Mouse (Mus musculus) embryonic facial prominence, embryonic 15.5 days (tissue): ENCODE results near the gene Dlat. TPM values are rescaled to one million over a fixed set of nuclear protein-coding genes. Genes with fewer than 3 reads are reported as not detected.

Experiments used
- ATAC-seq: fragments of 200-750 bp; cut with Nextera tagmentation; 2 replicates; pipeline ENCODE4 v1.8.0; 2017; ENCODE audit warnings: low read depth, moderate TSS enrichment; ENCODE audit not compliant: insufficient number of reproducible peaks, low FRiP score, low TSS enrichment
- H3K27ac ChIP-seq: fragments of 300-500 bp; sonication (generic); replicated peaks from 2 replicates; pipeline ENCODE4 v1.5.1; 2015; ENCODE audit warnings: mild to moderate bottlenecking, inconsistent platforms
- H3K27me3 ChIP-seq: fragments of 300-500 bp; sonication (generic); 2 replicates; pipeline ENCODE4 v1.6.1; 2015; ENCODE audit warnings: inconsistent platforms
- H3K36me3 ChIP-seq: fragments of 300-500 bp; sonication (generic); 2 replicates; pipeline ENCODE4 v1.6.1; 2015; ENCODE audit warnings: mild to moderate bottlenecking, inconsistent platforms
- H3K4me1 ChIP-seq: fragments of 300-500 bp; sonication (generic); 2 replicates; pipeline ENCODE4 v1.6.1; 2015; ENCODE audit warnings: inconsistent platforms
- H3K4me2 ChIP-seq: fragments of 300-500 bp; sonication (generic); replicated peaks from 2 replicates; pipeline ENCODE4 v1.6.1; 2015; ENCODE audit warnings: mild to moderate bottlenecking, inconsistent platforms
- H3K4me3 ChIP-seq: fragments of 300-500 bp; sonication (generic); replicated peaks from 2 replicates; pipeline ENCODE4 v1.5.1; 2015; ENCODE audit warnings: mild to moderate bottlenecking, inconsistent platforms
- H3K9ac ChIP-seq: fragments of 300-500 bp; sonication (generic); 2 replicates; pipeline ENCODE4 v1.6.1; 2015; ENCODE audit warnings: inconsistent platforms
- H3K9me3 ChIP-seq: fragments of 300-500 bp; sonication (generic); replicated peaks from 2 replicates; pipeline ENCODE4 v1.6.1; 2016; ENCODE audit warnings: inconsistent platforms
- WGBS: fragments of 180-500 bp; shearing (Covaris S2); methylation state at CpG from one replicate; pipeline ENCODE4 v1.1.7; 2015; 5-methylcytosine and 5-hydroxymethylcytosine counted together
- polyA plus RNA-seq: library from polyadenylated mRNA; unstranded; fragments of >200 nt; fragmentation: Nextera tagmentation; extraction: Ambion mirVana; gene quantifications from 2 replicates; pipeline ENCODE4 v1.2.1, GENCODE M21; 2015

Dlat gene
- polyA plus RNA-seq, 1 experiment from 2014 or later, result 50.1 TPM

GRCm38 (mm10) chr9:50612115-50612514 lies 47.5 kb downstream of the Dlat start:
- Histone ChIP-seq H3K4me2 (no peak overlapping the region), H3K36me3 (peaks cover 65% of the 10 kb centered on the region), H3K9me3 (no peaks in the 10 kb centered on the region), H3K9ac (no peak overlapping the region), H3K27me3 (no peaks in the 10 kb centered on the region), H3K4me1 (peaks cover 7% of the 10 kb centered on the region), H3K27ac (no peak overlapping the region), H3K4me3 (no peak overlapping the region)
- 84% methylated on average over 4 of the region's 4 CpGs for WGBS
- no peak for ATAC-seq

GRCm38 (mm10) chr9:50604338-50604737 lies 55.2 kb downstream of the Dlat start:
- H3K4me3 ChIP-seq, result peak overlapping the region; percentile 72
- H3K4me1 ChIP-seq, result peaks cover 25% of the 10 kb centered on the region
- H3K9ac ChIP-seq, result peak overlapping the region; percentile 73
- H3K4me2 ChIP-seq, result peak overlapping the region; percentile 80
- no peaks in the 10 kb centered on the region for H3K9me3 ChIP-seq
- H3K27ac ChIP-seq, result peak overlapping the region; percentile 85
- ATAC-seq, result peak; percentile 5; the same call in 1 of the 2 replicates
- H3K27me3 ChIP-seq, result no peaks in the 10 kb centered on the region
- peaks cover 36% of the 10 kb centered on the region for H3K36me3 ChIP-seq
- WGBS, result 2% methylated on average over 6 of the region's 6 CpGs

- Histone ChIP-seq H3K4me2 (peak overlapping the region; percentile 80), H3K27ac (peak overlapping the region; percentile 85), H3K4me1 (peaks cover 25% of the 10 kb centered on the region), H3K4me3 (peak overlapping the region; percentile 72), H3K27me3 (no peaks in the 10 kb centered on the region), H3K9ac (peak overlapping the region; percentile 73), H3K36me3 (peaks cover 37% of the 10 kb centered on the region), H3K9me3 (no peaks in the 10 kb centered on the region)
- ATAC-seq, result peak; percentile 78
- WGBS, result under 1% methylated on average over 24 of the region's 24 CpGs
These were observed 55.6 kb downstream of the Dlat start for GRCm38 (mm10) chr9:50603998-50604324.

GRCm38 (mm10) chr9:50603189-50603997 lies 56.2 kb downstream of the Dlat start, which contains the start of the genes Sdhd and Timm8b:
TSS of gene Sdhd (minus strand) at chr9:50603812.
TSS of gene Timm8b (plus strand) at chr9:50603910.
- no peaks in the 10 kb centered on the region for H3K27me3 ChIP-seq
- H3K4me2 ChIP-seq, result peak within 1 kb of the TSS; percentile 80
- peak within 1 kb of the TSS; percentile 85 for H3K27ac ChIP-seq
- H3K9ac ChIP-seq, result peak within 1 kb of the TSS; percentile 73
- H3K4me1 ChIP-seq, result peaks cover 25% of the 10 kb centered on the region
- WGBS, result under 1% methylated on average over 48 of the region's 48 CpGs
- peaks cover 39% of the 10 kb centered on the region for H3K36me3 ChIP-seq
- H3K9me3 ChIP-seq, result no peaks in the 10 kb centered on the region
- peak within 1 kb of the TSS; percentile 72 for H3K4me3 ChIP-seq
- ATAC-seq, result peak; percentile 98

GRCm38 (mm10) chr9:50602055-50602845 lies 57.3 kb downstream of the Dlat start:
- Histone ChIP-seq H3K36me3 (peaks cover 44% of the 10 kb centered on the region), H3K4me3 (peak overlapping the region; percentile 72), H3K27ac (no peak overlapping the region), H3K27me3 (no peaks in the 10 kb centered on the region), H3K9ac (peak overlapping the region; percentile 57; the same call in 1 of the 2 replicates), H3K4me1 (peaks cover 25% of the 10 kb centered on the region), H3K9me3 (no peaks in the 10 kb centered on the region), H3K4me2 (peak overlapping the region; percentile 80)
- no peak for ATAC-seq
- 88% methylated on average over 7 of the region's 7 CpGs for WGBS

- Histone ChIP-seq H3K27ac (no peak overlapping the region), H3K4me2 (no peak overlapping the region), H3K9me3 (no peaks in the 10 kb centered on the region), H3K4me3 (no peak overlapping the region), H3K4me1 (peaks cover 25% of the 10 kb centered on the region), H3K36me3 (peaks cover 46% of the 10 kb centered on the region), H3K27me3 (no peaks in the 10 kb centered on the region), H3K9ac (no peak overlapping the region)
- WGBS, result 90% methylated on average over 6 of the region's 6 CpGs
- ATAC-seq, result no peak
These were observed 58.0 kb downstream of the Dlat start for GRCm38 (mm10) chr9:50601536-50601935.

GRCm38 (mm10) chr9:50596973-50597372 lies 62.6 kb downstream of the Dlat start:
- no peak overlapping the region for H3K4me2 ChIP-seq
- H3K27ac ChIP-seq, result no peak overlapping the region
- H3K27me3 ChIP-seq, result no peaks in the 10 kb centered on the region
- no peak for ATAC-seq
- peaks cover 53% of the 10 kb centered on the region for H3K36me3 ChIP-seq
- peaks cover 5% of the 10 kb centered on the region for H3K4me1 ChIP-seq
- 92% methylated on average over 8 of the region's 8 CpGs for WGBS
- no peak overlapping the region for H3K4me3 ChIP-seq
- no peak overlapping the region for H3K9ac ChIP-seq
- H3K9me3 ChIP-seq, result no peaks in the 10 kb centered on the region

- no peaks in the 10 kb centered on the region for H3K4me1 ChIP-seq
- no peak overlapping the region for H3K4me2 ChIP-seq
- H3K9me3 ChIP-seq, result no peaks in the 10 kb centered on the region
- no peak overlapping the region for H3K4me3 ChIP-seq
- H3K9ac ChIP-seq, result no peak overlapping the region
- H3K27me3 ChIP-seq, result no peaks in the 10 kb centered on the region
- H3K36me3 ChIP-seq, result peaks cover 48% of the 10 kb centered on the region
- H3K27ac ChIP-seq, result no peak overlapping the region
- WGBS, result 77% methylated on average over 12 of the region's 12 CpGs
- ATAC-seq, result no peak
These were observed 64.7 kb downstream of the Dlat start for GRCm38 (mm10) chr9:50594794-50595417.

GRCm38 (mm10) chr9:50593544-50593943 lies 66.0 kb downstream of the Dlat start:
- no peak overlapping the region for H3K4me2 ChIP-seq
- 66% methylated on average over 3 of the region's 3 CpGs for WGBS
- H3K27ac ChIP-seq, result no peak overlapping the region
- peaks cover 36% of the 10 kb centered on the region for H3K36me3 ChIP-seq
- H3K9me3 ChIP-seq, result no peaks in the 10 kb centered on the region
- H3K27me3 ChIP-seq, result no peaks in the 10 kb centered on the region
- ATAC-seq, result no peak
- H3K4me1 ChIP-seq, result no peaks in the 10 kb centered on the region
- H3K9ac ChIP-seq, result no peak overlapping the region
- H3K4me3 ChIP-seq, result no peak overlapping the region

- Histone ChIP-seq H3K9me3 (no peaks in the 10 kb centered on the region), H3K36me3 (peaks cover 30% of the 10 kb centered on the region), H3K4me3 (no peak overlapping the region), H3K4me2 (no peak overlapping the region), H3K27me3 (no peaks in the 10 kb centered on the region), H3K27ac (no peak overlapping the region), H3K4me1 (no peaks in the 10 kb centered on the region), H3K9ac (no peak overlapping the region)
- ATAC-seq, result no peak
- 88% methylated on average over 9 of the region's 9 CpGs for WGBS
These were observed 66.6 kb downstream of the Dlat start for GRCm38 (mm10) chr9:50592955-50593354.
